In the genomic region with DNA sequence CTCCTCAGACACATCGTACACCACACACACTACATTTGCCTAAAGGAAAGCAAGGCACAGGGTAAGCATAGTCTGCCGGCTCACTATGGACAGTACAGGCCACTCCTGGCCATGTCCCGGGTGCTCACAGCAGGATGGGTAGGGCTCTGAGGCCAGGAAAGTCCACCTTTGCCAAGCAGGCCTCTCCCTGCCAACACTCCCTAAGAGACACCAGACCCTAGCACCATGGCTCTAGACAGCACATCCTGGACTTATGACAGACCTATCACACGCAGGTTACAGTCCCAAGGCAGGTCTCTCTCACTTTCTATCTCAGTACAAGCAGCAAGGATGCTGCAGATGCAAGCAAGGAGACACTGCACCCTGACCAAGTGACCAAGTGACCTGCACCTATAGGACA, we compare ENCODE assay signal across 8 mouse cellular contexts. TPM values are rescaled to one million over a fixed set of nuclear protein-coding genes. Genes with fewer than 3 reads are reported as not detected.
DNase-seq lines count a peak whose midpoint lies in the region; ATAC-seq and TF ChIP-seq lines count a peak whose summit lies in the region.

No protein-coding gene starts in this region.

- TF ChIP-seq CTCF in liver, adult 2 months (IDR thresholded peaks at IDR 0.05; ENCODE audit: low read depth, low read length): no peak

- DNase-seq in liver, adult 2 months (ENCODE audit: extremely low read depth, low read depth, low spot score): no peak
- DNase-seq in liver: no peak
- DNase-seq in forebrain, embryonic 11.5 days (ENCODE audit: low spot score): no peak
- DNase-seq in limb, embryonic 11.5 days (ENCODE audit: low spot score): no peak
- no peak for DNase-seq in gastrocnemius, adult 8-10 months (ENCODE audit: low spot score in 2 of 2)
- DNase-seq in right cerebral cortex, postnatal 36 days (ENCODE audit: low spot score in 2 of 2): no peak
- DNase-seq in adipocyte (ENCODE audit: low spot score): no peak

- 0 out of 2 replicates have a peak, but pooled peaks cover 2% of the 10 kb centered on the region for H3K36me3 ChIP-seq in liver, adult 2 months (ENCODE audit: control insufficient read depth, insufficient read depth, low read length)
- H3K36me3 ChIP-seq in forebrain, embryonic 11.5 days (ENCODE audit: control insufficient read depth, insufficient read depth, low read length): peaks cover 19% of the 10 kb centered on the region
- H3K36me3 ChIP-seq in limb, embryonic 11.5 days (ENCODE audit: control insufficient read depth, insufficient read depth, low read length): peaks cover 29% of the 10 kb centered on the region
- peaks cover 43% of the 10 kb centered on the region for H3K36me3 ChIP-seq in neural tube, embryonic 15.5 days

- no peaks in the 10 kb centered on the region for H3K27me3 ChIP-seq in liver, adult 2 months (ENCODE audit: control insufficient read depth, insufficient read depth, low read length)
- H3K27me3 ChIP-seq in forebrain, embryonic 11.5 days (ENCODE audit: control insufficient read depth, insufficient read depth, low read length): no peaks in the 10 kb centered on the region
- H3K27me3 ChIP-seq in limb, embryonic 11.5 days (ENCODE audit: control insufficient read depth, insufficient read depth, low read length): no peaks in the 10 kb centered on the region
- no peaks in the 10 kb centered on the region for H3K27me3 ChIP-seq in neural tube, embryonic 15.5 days (replicated peaks)

- no peak for TF ChIP-seq POLR2A in liver, adult 2 months (IDR thresholded peaks at IDR 0.05; ENCODE audit: extremely low read depth, insufficient read depth, low read length)

- no peak for ATAC-seq in forebrain, embryonic 11.5 days (replicated peaks; ENCODE audit: low FRiP score)
- ATAC-seq in limb, embryonic 11.5 days (ENCODE audit: insufficient number of reproducible peaks, low FRiP score, low TSS enrichment, low read depth): no peak
- ATAC-seq in neural tube, embryonic 15.5 days (ENCODE audit: low FRiP score): no peak

- peak overlapping the region; percentile 96; the same call in 1 of the 2 replicates for H3K9ac ChIP-seq in liver, adult 2 months (ENCODE audit: low read depth, low read length)
- H3K9ac ChIP-seq in forebrain, embryonic 11.5 days (ENCODE audit: low read length): no peak overlapping the region; the same call in 1 of the 2 replicates
- H3K9ac ChIP-seq in limb, embryonic 11.5 days (ENCODE audit: low read length): no peak overlapping the region
- peak overlapping the region; percentile 86; the same call in 1 of the 2 replicates for H3K9ac ChIP-seq in neural tube, embryonic 15.5 days (replicated peaks)

- H3K4me3 ChIP-seq in liver, adult 2 months (ENCODE audit: insufficient read depth, low read depth, low read length): no peak overlapping the region
- H3K4me3 ChIP-seq in forebrain, embryonic 11.5 days (ENCODE audit: low read depth, low read length): peak overlapping the region; percentile 83
- peak overlapping the region; percentile 87; the same call in 1 of the 2 replicates for H3K4me3 ChIP-seq in limb, embryonic 11.5 days (ENCODE audit: low read depth, low read length)
- peak overlapping the region; percentile 81 for H3K4me3 ChIP-seq in neural tube, embryonic 15.5 days (replicated peaks)

- H3K9me3 ChIP-seq in forebrain, embryonic 11.5 days (ENCODE audit: control insufficient read depth, low read length): no peaks in the 10 kb centered on the region
- no peaks in the 10 kb centered on the region for H3K9me3 ChIP-seq in limb, embryonic 11.5 days (ENCODE audit: control insufficient read depth, low read length)
- no peaks in the 10 kb centered on the region for H3K9me3 ChIP-seq in neural tube, embryonic 15.5 days (replicated peaks)

- H3K4me2 ChIP-seq in forebrain, embryonic 11.5 days (ENCODE audit: low read depth, low read length, severe bottlenecking): peak overlapping the region; percentile 97
- peak overlapping the region; percentile 74 for H3K4me2 ChIP-seq in limb, embryonic 11.5 days (ENCODE audit: low read depth, severe bottlenecking)
- peak overlapping the region; percentile 80 for H3K4me2 ChIP-seq in neural tube, embryonic 15.5 days

- H3K79me2 ChIP-seq in liver, adult 2 months (ENCODE audit: control insufficient read depth, insufficient read depth, low read length): peaks cover 15% of the 10 kb centered on the region; the same call in 1 of the 2 replicates

- H3K4me1 ChIP-seq in liver, adult 2 months (ENCODE audit: control insufficient read depth, insufficient read depth, low read length): peaks cover 25% of the 10 kb centered on the region
- peaks cover 6% of the 10 kb centered on the region for H3K4me1 ChIP-seq in forebrain, embryonic 11.5 days (replicated peaks; ENCODE audit: control insufficient read depth, insufficient read depth, low read length)
- H3K4me1 ChIP-seq in limb, embryonic 11.5 days (ENCODE audit: control insufficient read depth, insufficient read depth, low read length): peaks cover 8% of the 10 kb centered on the region
- peaks cover 29% of the 10 kb centered on the region for H3K4me1 ChIP-seq in neural tube, embryonic 15.5 days

- no peak overlapping the region for H3K27ac ChIP-seq in liver, adult 2 months (replicated peaks; ENCODE audit: insufficient read depth, low read depth, low read length)
- H3K27ac ChIP-seq in forebrain, embryonic 11.5 days (ENCODE audit: low read depth, low read length): no peak overlapping the region
- no peak overlapping the region for H3K27ac ChIP-seq in limb, embryonic 11.5 days (replicated peaks; ENCODE audit: low read depth, low read length)
- no peak overlapping the region for H3K27ac ChIP-seq in neural tube, embryonic 15.5 days (replicated peaks)

- 63% methylated on average over 4 of the region's 4 CpGs for WGBS in liver, adult 2 months
- WGBS in forebrain, embryonic 11.5 days: 92% methylated on average over 4 of the region's 4 CpGs
- WGBS in limb, embryonic 11.5 days: 98% methylated on average over 4 of the region's 4 CpGs
- WGBS in neural tube, embryonic 15.5 days: 92% methylated on average over 4 of the region's 4 CpGs

RNA-seq across cellular contexts. Expression of gene Rhot2, which starts 1.5 kb away (rescaled TPM):
- total RNA-seq in liver, adult 2 months (2014; rRNA removed): 18.0 and 20.9 TPM in 2 replicates
- polyA plus RNA-seq in liver, adult 2 months (2012; rRNA removed): 63.0 and 71.1 TPM in 2 replicates
- polyA plus RNA-seq in forebrain, embryonic 11.5 days (2014; fragmentation: Nextera tagmentation; extraction: Ambion mirVana): 9.1 and 12.2 TPM in 2 replicates
- polyA plus RNA-seq in limb, embryonic 11.5 days (2014; fragmentation: Nextera tagmentation; extraction: Ambion mirVana): 9.4 and 10.7 TPM in 2 replicates
- 17.8 and 23.0 TPM in 2 replicates for polyA plus RNA-seq in neural tube, embryonic 15.5 days (2015; fragmentation: Nextera tagmentation; extraction: Ambion mirVana)
- 10 to 100 TPM; 63.3 to 72.7 (median 68.0) TPM for total RNA-seq in gastrocnemius, adult 8-10 months (2022)

RNA-seq across cellular contexts. Expression of gene Gm20683, which starts 1.6 kb away (rescaled TPM):
- 2.7 and 4.8 TPM in 2 replicates for total RNA-seq in liver, adult 2 months (2014; rRNA removed)
- polyA plus RNA-seq in liver, adult 2 months (2012; rRNA removed): 19.1 and 26.9 TPM in 2 replicates
- polyA plus RNA-seq in forebrain, embryonic 11.5 days (2014; fragmentation: Nextera tagmentation; extraction: Ambion mirVana): 1.6 and 1.9 TPM in 2 replicates
- 0.77 and 0.95 TPM in 2 replicates for polyA plus RNA-seq in limb, embryonic 11.5 days (2014; fragmentation: Nextera tagmentation; extraction: Ambion mirVana)
- 11.6 and 14.6 TPM in 2 replicates for polyA plus RNA-seq in neural tube, embryonic 15.5 days (2015; fragmentation: Nextera tagmentation; extraction: Ambion mirVana)
- total RNA-seq in gastrocnemius, adult 8-10 months (2022): 10 to 100 TPM in 2 of 4 experiments, 1 to 10 TPM in 2; 9.1 to 15.3 (median 12.3) TPM

RNA-seq across cellular contexts. Expression of gene Rhbdl1, which starts 6.0 kb away (rescaled TPM):
- 0.40 and 0.74 TPM in 2 replicates for total RNA-seq in liver, adult 2 months (2014; rRNA removed)
- 3.8 and 5.5 TPM in 2 replicates for polyA plus RNA-seq in liver, adult 2 months (2012; rRNA removed)
- polyA plus RNA-seq in forebrain, embryonic 11.5 days (2014; fragmentation: Nextera tagmentation; extraction: Ambion mirVana): 2.1 and 2.7 TPM in 2 replicates
- 1.2 TPM in 2 replicates for polyA plus RNA-seq in limb, embryonic 11.5 days (2014; fragmentation: Nextera tagmentation; extraction: Ambion mirVana)
- polyA plus RNA-seq in neural tube, embryonic 15.5 days (2015; fragmentation: Nextera tagmentation; extraction: Ambion mirVana): 45.9 and 56.9 TPM in 2 replicates
- total RNA-seq in gastrocnemius, adult 8-10 months (2022): 10 to 100 TPM in 3 of 4 experiments, 1 to 10 TPM in 1; 9.5 to 18.5 (median 16.7) TPM

RNA-seq across cellular contexts. Expression of gene Stub1, which starts 9.9 kb away (rescaled TPM):
- total RNA-seq in liver, adult 2 months (2014; rRNA removed): 50.4 and 55.3 TPM in 2 replicates
- 81.3 and 94.4 TPM in 2 replicates for polyA plus RNA-seq in liver, adult 2 months (2012; rRNA removed)
- polyA plus RNA-seq in forebrain, embryonic 11.5 days (2014; fragmentation: Nextera tagmentation; extraction: Ambion mirVana): 322 and 358 TPM in 2 replicates
- 341 and 353 TPM in 2 replicates for polyA plus RNA-seq in limb, embryonic 11.5 days (2014; fragmentation: Nextera tagmentation; extraction: Ambion mirVana)
- polyA plus RNA-seq in neural tube, embryonic 15.5 days (2015; fragmentation: Nextera tagmentation; extraction: Ambion mirVana): 380 TPM in 2 replicates
- total RNA-seq in gastrocnemius, adult 8-10 months (2022): 100 to 1,000 TPM in 1 of 4 experiments, 10 to 100 TPM in 3; 87.3 to 101 (median 91.1) TPM

RNA-seq across cellular contexts. Expression of gene Jmjd8, which starts 14.5 kb away (rescaled TPM):
- 25.6 and 30.5 TPM in 2 replicates for total RNA-seq in liver, adult 2 months (2014; rRNA removed)
- polyA plus RNA-seq in liver, adult 2 months (2012; rRNA removed): 75.0 and 78.4 TPM in 2 replicates
- 50.6 and 59.2 TPM in 2 replicates for polyA plus RNA-seq in forebrain, embryonic 11.5 days (2014; fragmentation: Nextera tagmentation; extraction: Ambion mirVana)
- 45.5 and 55.0 TPM in 2 replicates for polyA plus RNA-seq in limb, embryonic 11.5 days (2014; fragmentation: Nextera tagmentation; extraction: Ambion mirVana)
- polyA plus RNA-seq in neural tube, embryonic 15.5 days (2015; fragmentation: Nextera tagmentation; extraction: Ambion mirVana): 48.5 and 49.8 TPM in 2 replicates
- total RNA-seq in gastrocnemius, adult 8-10 months (2022): 10 to 100 TPM; 11.0 to 13.0 (median 11.4) TPM

Comparison
In these comparisons a context has a peak if more than half of its experiments do, and no peak if none do; other contexts are left out.
1. H3K9ac ChIP-seq: peak in liver, adult 2 months (single experiment) and neural tube, embryonic 15.5 days (single experiment); none in forebrain, embryonic 11.5 days (single experiment) and limb, embryonic 11.5 days (single experiment).
2. Peak in every context shown above with its lines, with median percentiles within 50 percentile points of each other: H3K4me2 ChIP-seq.